Mouse (Mus musculus) thymus, postnatal 10 days (tissue): ENCODE results near the gene Cbx7.
"Not testable (repeated sequence)": the region's sequence is repeated elsewhere in the genome, so short reads cannot be mapped to it uniquely, and the experiment has no call there.

Experiments used
- DNase-seq, 2 experiments: peaks; one replicate each; pipeline ENCODE4 v3.0.0; 2021; ENCODE audit warnings: low spot score in 2 of 2

Cbx7 gene

DNA sequence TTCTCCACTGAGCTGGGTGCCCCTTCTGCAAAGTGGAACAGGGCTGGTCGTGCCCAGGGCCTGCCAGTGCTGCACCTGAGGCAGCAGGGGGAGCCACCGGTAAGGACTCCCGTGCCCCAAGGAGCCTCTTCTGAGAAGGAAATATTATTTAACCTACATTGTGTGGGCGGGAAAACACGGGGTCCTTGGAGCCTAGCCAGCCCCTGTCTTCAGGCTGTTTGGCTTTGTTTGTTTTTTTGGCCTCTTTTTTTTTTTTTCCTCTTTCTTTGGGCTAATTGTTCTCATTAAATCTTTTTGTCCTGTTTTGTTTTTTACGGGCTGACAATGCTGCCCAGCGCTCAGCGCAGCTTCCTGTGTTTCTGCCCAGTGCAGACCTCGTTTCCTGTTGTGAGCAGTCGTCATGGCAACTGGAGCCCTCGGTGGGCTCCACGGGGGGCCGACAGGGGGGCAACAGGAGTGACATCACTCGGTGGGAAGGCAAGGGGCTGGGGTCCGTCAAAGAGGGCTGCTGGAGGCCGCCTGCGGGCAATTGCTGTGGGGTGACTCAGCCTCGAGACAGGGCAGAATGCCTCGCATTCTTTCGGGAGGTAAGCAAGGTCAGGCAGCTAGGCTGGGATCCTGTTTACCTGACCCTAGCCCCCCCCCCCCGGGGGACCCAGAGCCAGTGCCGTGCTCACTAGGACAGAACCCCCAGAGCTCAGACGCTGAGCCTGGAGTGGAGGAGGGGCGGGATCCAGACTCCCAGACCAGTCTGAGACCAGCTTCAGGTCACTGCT is 20.5 kb downstream of the Cbx7 start:
- DNase-seq: peak; percentile 79 to 85

DNA sequence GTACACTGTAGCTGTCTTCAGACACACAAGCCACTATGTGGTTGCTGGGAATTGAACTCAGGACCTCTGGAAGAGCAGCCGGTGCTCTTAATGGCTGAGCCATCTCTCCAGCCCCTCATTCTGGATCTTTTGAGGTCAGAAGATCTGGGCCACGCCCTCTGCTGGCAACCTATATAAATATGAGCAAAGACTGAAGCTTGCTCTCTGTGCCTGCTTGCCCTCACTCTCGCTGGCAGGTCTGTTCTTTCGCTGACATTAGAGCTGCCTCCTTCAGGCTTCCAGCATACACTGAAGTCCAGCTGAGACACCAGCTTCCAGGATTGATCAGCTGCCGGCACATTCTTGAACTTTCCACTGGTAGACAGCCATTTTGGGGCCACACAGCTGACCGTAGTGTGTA is 23.2 kb downstream of the Cbx7 start:
- no peak for DNase-seq

DNA sequence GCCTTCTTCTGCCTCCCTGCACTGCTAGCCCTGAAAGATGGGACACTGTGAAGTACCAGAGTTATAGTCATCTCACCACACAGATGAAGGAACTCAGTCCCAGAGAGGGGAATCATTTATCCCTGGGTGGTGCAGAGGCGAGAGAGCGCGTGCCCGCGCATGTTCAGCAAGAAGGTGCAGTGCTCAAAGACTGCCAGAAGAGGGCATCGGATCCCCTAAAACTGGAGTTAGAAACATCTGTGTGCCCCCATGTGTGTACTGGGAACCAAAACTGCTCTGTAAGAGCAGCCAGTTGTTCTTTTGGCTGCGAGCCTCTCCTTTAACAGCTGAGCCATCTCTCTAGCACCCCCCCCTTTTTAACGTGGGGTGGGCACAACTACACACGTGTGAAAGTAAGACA is 24.1 kb downstream of the Cbx7 start:
- DNase-seq: peak; percentile 43 to 57

DNA sequence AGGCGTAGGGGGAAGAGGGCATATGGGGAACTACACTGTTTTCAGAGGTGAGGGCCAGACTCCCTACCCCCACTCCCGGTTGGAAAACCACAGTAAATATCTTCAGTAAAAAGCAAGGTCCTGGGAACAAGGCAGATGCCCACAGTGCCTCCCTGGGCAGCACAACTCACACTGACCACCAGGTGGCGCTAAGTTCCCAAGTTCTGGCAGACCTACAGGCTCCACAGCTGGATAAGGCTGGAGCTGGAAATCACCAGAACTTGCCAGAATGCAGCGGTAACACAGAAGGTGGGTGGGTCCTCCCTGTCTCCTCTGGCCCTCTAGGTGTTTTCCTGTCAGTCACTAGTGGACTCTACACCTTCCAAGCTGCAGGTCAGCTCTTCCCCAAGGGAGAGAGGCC is 24.9 kb downstream of the Cbx7 start:
- DNase-seq: peak; percentile 77 to 91

DNA sequence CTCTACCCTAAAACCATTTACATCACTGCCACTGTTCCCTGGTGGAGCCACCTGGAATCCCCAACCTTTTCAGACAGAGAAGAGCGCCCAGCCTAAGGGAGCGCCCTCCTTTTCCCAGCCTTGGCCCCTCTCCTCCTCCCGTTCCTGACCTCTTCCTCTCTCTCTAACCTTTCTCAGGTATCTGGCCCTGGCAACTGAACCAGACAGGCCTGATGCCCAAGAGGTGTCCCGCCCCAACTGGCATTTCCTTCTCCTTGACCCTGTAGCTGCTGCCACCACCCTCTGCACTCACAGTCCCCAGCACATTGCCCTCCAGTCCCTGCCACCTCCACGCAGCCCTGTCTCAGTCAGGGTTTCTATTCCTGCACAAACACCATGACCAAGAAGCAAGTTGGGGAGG is 26.0 kb downstream of the Cbx7 start:
- no peak for DNase-seq

DNA sequence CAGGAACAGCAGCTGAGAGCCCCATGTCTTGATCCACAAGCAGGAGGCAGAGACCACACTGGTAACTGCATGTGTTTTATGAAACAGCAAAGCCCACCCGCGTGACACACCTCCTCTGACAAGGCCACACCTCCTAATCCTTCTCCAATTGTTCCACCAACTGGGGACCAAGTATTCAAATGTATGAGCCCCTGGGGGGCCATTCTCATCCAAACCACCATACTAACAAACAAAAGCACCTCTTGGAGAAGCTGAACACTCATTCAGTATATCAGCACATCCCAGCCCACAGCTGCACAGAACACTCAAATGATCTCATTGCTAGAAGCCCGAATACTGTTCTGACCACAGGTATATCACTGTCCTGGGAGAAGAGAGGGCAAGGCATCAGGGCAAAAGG is 27.3 kb downstream of the Cbx7 start:
- DNase-seq: no peak

DNA sequence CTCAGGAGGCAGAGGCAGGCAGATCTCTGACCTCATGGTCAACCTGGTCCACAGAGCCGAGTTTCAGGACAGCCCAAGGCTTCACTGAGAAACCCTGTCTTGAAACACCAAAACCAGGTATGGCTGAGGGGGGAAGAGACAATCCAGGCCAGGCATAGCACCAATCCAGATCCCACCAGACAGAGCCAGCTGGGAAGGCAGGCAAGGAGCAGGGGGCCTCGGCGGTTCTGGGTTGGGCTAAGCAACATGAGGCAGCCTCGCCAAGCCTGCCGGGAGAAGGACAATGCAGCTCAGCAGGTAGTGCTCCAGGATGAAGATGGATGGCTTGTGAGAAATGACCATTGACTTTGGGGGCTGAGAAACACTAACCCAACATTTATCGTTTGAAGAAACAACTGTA is 28.4 kb downstream of the Cbx7 start:
- no peak for DNase-seq

DNA sequence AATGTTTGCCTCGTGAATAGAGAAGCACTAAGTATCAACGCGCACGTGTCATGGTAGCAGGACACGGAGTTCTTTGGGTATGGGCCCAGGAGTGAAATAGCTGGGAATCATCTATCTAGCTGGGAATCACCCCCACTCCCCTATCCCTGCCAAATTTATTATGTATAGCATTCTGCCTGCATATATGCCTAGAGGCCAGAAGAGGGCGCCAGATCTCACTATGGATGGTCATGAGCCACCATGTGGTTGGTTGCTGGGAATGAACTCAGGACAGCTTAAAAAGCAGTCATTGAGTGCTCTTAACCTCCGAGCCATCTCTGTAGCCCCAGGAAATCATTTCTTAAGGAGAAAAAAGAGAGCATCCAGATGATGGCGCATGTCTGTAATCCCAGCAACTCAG is 30.0 kb downstream of the Cbx7 start:
- DNase-seq: peak in 1 of 2 experiments; percentile 50

DNA sequence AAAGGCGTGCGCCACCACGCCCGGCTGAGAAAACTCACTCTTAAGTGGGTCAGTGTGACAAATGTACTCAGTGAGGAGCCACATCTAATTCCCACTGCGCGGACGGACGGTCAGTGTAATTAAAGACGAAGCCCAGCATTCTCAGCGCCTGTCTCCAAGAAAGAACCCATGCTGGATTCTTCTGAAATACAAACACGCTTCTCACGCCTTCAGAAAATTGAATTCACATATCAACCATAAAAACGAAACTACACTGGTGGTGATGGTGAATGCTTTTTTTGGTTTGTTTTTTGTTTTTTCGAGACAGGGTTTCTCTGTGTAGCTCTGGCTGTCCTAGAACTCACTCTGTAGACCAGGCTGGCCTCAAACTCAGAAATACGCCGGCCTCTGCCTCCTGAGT is 31.0 kb downstream of the Cbx7 start:
- DNase-seq: no peak

DNA sequence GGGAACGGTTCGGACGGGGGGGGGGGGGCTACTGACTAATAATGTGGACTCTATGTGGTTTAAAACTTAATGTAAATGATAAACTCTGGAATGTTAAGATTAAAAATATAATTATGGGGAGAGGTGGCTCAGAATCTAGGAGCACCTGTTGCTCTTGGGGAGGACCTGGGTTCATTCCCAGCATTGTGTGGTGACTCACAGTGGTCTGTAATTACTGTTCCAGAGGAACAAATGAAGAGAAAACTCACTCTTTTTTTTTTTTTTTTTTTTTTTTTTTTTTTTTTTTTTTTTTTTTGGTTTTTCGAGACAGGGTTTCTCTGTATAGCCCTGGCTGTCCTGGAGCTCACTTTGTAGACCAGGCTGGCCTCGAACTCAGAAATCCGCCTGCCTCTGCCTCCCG is 31.4 kb downstream of the Cbx7 start:
- DNase-seq: not testable (repeated sequence)

DNA sequence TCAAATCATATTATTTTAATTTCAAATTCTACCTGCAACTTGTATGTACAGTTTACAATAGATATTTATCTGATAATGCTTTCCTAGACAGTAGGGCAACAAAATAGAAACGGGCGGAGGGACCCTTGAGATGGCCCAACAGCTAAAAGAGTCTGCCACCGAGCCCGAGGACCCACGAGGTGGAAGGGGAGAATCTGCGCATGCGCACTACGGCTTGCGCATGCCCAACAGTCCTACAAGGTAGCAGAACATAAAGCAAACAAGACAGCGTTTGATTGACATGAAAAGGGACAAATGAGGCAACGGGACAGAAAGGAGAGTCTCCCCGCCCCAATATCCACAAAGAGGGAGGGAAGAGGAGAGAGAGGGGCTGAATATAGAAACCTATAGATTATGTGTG is 31.9 kb downstream of the Cbx7 start:
- no peak for DNase-seq

DNA sequence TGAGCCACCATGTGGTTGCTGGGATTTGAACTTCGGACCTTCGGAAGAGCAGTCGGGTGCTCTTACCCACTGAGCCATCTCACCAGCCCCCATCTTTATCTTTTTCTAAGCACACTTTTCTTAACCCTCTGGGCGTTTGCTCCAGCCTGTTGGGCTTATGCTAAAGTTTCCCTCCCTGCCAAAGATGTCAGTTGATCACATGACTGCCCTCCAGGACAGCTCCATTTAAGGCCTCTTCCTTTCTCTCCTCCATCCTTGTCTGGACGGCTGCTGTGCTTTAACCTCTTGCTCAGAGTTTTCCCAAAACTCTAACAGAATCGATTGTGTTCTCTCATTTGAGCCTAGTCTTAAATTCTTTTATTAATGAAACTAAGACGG is 34.6 kb downstream of the Cbx7 start:
- no peak for DNase-seq

DNA sequence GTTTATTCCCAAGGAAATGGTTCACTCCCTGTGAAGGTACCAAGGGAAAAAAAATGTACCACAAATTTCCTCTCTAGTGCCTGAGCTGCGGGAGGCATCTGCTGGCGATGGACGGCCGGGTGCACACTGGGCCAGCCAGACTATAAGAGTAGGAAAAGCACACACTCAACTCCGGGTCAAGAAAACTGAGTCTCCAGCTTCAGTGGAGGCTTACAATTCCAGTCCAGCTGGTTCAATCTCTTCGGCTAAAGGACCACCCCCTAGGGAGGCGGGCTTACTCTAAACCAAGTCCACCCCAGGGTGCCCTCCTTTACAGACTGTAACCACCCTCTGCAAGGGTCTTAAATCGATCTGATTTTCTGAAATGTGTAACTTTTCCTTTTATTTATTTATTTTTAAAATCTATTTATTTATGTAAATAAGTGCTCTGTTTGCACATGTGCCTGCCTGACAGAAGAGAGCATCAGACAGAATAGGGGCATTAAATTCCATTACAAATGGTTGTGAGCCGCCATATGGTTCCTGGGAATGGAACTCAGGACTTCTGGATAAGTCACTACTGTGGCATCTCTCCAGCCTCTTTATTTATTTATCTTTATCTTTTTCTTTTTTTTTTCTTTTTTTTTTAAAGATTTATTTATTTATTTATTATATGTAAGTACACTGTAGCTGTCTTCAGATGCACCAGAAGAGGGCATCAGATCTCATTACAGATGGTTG is 35.1 kb downstream of the Cbx7 start:
- no peak for DNase-seq

DNA sequence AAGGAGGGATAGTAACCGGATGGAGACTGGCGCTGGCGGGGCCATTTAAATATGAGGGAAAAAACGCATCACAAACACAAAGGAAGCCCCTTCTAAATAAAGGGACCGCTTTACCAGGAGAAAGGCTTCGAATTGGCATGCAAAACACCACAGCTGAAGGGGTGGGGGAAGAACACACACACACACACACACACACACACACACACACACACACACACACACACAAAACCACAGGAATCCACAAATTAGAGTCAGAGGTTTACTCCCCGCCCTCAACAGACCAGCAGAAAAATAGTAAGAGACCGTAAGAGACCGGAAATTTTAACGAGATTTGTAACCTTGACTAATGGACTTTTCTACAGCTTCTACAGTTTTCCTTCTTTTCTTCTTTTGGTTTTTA is 36.1 kb downstream of the Cbx7 start:
- no peak for DNase-seq

DNA sequence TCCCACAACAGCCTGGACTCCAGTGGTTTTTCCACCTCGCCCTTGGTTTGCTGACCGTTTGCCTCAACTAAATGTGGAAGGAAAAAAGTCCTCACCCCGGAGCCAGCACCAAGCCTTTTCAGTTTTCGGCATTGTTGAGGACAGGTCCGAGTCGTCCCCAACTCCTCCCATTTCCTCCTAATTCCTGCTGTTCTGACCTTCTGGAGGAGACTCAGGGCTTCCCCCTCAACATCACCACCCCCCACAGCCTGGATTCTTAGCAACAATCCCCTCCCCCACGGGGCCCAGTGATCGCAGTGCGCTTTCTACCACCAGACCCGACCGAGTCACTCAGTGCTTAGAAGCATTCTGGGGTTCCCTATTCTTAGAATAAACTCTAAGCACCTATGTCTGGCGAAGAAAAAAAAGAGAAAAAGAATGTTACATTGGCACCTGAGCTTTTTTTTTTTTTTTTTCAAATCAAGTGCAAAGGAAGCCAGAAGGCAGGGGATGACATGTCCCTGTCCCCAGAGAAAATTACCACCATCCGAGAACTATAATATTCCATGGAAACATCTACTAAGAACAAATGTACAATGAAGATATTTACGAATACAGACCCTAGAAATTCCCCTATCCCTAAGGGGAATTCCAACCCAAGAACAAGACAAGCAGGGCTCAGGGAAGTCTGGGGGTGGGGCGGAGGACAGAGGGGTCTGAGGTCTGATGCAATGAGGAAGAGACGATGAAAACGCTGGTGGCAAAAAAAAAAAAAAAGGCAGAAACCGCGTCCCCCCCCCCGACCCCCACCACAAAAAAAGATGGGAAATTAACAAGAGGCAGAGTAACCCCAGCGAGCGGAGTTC is 37.0 kb downstream of the Cbx7 start:
- no peak for DNase-seq

DNA sequence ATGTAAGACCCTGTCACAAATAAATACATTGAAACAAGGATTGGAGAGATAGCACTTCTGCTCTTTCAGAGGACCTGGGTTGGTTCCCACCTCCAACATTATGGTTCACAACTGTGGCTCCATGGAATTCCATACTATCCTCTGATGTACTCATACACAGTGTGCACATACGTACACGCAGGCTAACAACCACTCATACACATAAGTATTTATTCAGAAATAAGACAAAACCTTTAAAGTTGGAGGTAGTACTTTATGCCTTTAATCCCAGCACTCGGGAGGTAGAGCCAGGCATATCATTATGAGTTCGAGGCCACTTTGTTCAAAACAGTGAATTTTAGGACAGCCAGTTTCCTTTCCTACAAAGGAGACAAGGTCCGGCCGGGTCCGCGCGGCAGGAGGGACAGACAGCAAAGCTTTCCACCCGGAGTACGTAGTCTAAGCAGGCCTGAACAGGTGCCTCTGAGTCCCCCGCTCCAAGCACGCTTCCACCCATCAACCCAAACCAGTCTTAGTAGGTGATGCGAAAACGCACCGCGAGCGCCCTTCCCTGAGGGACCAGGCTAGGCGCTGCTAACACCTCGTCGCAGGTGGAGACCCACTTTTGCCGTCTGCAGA is 37.8 kb downstream of the Cbx7 start:
- no peak for DNase-seq

DNA sequence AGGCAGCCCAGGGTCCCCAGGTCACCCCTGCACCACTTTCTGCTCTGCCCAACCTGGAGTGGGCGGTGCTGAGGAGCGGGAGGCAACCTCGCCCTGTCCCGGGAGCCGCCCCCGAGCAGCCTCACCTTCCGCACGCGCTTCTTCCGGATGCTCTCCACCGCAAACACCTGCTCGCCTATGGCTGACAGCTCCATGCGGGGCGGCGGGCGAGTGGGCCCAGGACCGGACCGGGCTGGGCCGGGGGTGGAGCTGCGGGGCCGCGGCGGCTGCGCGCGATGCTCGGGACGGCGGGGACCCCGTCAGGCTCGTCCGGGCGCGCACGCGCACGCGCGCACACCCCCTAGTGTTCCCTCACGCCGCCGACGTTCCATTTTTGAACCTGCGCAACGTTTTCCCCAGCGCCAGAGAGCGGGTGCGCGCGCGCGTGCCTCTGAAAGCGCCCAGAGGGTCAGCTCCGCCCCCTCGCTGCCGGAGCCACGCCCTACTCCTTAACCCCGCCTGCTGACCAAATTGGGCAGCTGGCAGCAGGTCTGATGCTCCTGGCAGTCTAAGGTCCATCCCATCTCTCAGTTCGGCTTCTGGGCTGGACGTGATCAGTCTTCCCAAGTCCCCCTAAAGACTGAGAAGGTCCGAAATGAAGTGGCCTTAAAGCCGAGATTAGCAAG is 38.5 kb downstream of the Cbx7 start:
- DNase-seq: peak; percentile 86 to 92

DNA sequence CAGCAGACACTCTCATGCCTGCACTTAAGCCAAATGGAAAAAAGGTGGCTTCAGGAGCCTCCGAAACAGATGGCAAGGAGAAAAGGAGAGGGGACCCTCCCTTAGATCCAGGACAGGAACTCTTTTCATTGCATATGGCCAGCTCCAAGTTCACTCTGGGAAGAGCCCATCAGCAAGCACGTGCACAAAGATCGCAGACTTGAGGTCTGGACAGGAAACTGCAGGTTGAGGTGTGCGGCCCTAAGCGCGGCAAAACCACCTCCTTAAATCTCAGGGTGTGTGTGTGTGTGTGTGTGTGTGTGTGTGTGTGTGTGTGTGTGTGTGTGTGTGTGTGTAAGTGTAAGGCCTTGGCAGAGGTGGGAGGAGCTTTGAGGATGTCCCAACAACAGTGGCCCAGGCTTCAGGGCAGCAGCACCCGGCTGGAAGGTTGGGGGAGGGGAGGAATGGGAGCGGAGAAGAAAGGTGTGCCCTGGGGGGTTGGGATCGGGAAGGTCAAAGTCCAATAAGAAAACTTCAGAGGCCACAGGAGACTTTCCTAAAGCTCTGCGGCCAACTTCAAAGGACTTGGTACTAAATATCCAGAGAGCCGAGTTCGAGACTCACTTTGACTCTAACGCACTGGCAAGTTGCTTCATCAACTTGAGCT is 39.3 kb downstream of the Cbx7 start:
- DNase-seq: no peak

DNA sequence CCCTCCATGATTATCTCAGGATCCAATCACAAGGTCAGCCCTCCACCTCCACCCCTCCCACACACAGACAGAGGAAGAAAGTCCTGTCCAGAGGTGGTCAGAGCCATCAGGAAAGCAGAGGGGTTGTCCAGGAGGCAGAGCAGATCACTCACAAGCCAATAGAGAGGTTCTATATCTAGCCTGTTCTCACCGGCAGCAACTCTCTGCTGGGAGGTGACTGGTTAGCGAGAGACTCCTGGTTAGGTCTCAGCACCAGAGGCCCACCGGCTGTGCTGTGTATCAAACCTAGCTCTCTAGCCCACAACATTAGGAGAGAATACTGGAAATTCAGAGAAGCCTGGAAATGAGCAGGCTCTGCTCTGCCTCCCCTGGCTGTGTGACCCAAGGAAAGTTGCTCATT is 41.2 kb downstream of the Cbx7 start:
- DNase-seq: no peak

DNA sequence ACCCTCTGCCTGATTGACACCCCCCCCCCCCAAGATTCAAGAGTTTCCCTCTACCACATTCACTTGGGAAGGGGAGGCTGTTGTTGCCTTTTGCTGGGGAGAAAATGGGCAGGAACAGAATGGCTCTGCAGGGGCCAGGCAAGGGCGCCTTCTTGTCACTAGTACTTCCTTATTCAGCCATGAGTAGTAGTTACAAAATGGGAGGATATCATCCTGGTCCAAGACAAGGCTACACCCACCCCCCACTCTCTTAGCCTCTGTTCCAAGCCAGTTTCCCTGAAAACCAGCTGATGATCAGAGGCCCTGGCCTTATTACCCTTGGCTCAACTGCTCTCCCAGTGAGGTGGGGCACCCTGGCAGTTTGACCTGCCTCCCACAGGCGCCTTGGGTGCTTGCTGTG is 42.2 kb downstream of the Cbx7 start:
- DNase-seq: no peak

DNA sequence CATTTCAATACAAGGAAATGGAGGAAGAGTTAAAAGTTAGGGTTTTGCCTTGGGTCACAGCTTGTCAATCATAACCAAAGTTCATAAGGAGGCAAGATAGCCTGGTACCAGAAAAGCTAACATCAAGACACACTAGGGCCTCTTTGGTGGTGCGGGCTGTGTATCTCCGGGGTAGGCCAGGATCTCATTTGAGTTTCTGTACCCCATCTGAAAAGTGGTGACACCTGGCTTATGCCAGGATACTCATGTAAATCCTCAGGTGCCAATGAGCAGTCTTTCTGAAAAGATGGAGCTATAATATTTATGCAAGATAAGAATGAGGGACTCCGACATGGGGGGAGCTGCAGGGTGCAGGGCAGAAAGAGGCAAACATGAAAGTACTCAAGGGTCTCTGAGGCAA is 42.6 kb downstream of the Cbx7 start:
- no peak for DNase-seq
